Mouse (Mus musculus) inflammation-experienced regulatory T-cells, adult 6 months (primary cell): Measurements from ENCODE around the gene Mansc4. TPM values are rescaled to one million over a fixed set of nuclear protein-coding genes. Genes with fewer than 3 reads are reported as not detected.

Experiments
- polyA plus RNA-seq, 3 experiments: library from polyadenylated mRNA; unstranded; fragments of 100-300 nt; shearing (Covaris generic); gene quantifications; one replicate each; pipeline ENCODE4 v1.2.1; 2017

Mansc4 gene
- polyA plus RNA-seq, 3 experiments from 2014 or later, result 0.33 to 0.40 TPM; not detected in 1

Other genes starting within 250 kb of the Mansc4 start
- gene Smco2, start 236.9 kb downstream of the Mansc4 start, polyA plus RNA-seq, result not detected
- 10 to 100 TPM in 1 of 3 experiments, 1 to 10 TPM in 2; 7.7 to 14.1 (median 8.8) TPM for gene Ppfibp1, start 198.5 kb downstream of the Mansc4 start, polyA plus RNA-seq
- gene 1700034J05Rik, start 132.6 kb downstream of the Mansc4 start, polyA plus RNA-seq, result under 1 TPM in 1 of 3 experiments, not detected in 2; 0.40 TPM
- gene Rep15, start 54.4 kb downstream of the Mansc4 start, polyA plus RNA-seq, result under 1 TPM; 0.29 to 0.67 (median 0.34) TPM
- gene Mrps35, start 44.3 kb downstream of the Mansc4 start, polyA plus RNA-seq, result 10 to 100 TPM; 80.2 to 97.5 (median 83.9) TPM
- gene Klhl42, start 4.3 kb upstream of the Mansc4 start, polyA plus RNA-seq, result 10 to 100 TPM; 10.5 to 22.9 (median 19.7) TPM
- gene Pthlh, start 177.2 kb upstream of the Mansc4 start, polyA plus RNA-seq, result not detected